Mouse (Mus musculus) kidney, embryonic 15.5 days (tissue): ENCODE measurements around the gene Tmem200a. TPM values are rescaled to one million over a fixed set of nuclear protein-coding genes. Genes with fewer than 3 reads are reported as not detected.

ENCODE experiments used
- ATAC-seq: fragments of 200-750 bp; cut with Nextera tagmentation; replicated peaks from 2 replicates; pipeline ENCODE4 v1.8.0; 2017; ENCODE audit warnings: moderate TSS enrichment; ENCODE audit not compliant: low FRiP score
- H3K27ac ChIP-seq: fragments of 300-500 bp; sonication (generic); 2 replicates; pipeline ENCODE4 v1.5.1; 2015; ENCODE audit warnings: mild to moderate bottlenecking, inconsistent platforms
- H3K27me3 ChIP-seq: fragments of 300-500 bp; sonication (generic); 2 replicates; pipeline ENCODE4 v1.6.1; 2015; ENCODE audit warnings: inconsistent platforms
- H3K36me3 ChIP-seq: fragments of 300-500 bp; sonication (generic); 2 replicates; pipeline ENCODE4 v1.6.1; 2015; ENCODE audit warnings: inconsistent platforms
- H3K4me1 ChIP-seq: fragments of 300-500 bp; sonication (generic); 2 replicates; pipeline ENCODE4 v1.6.1; 2015; ENCODE audit warnings: inconsistent platforms
- H3K4me2 ChIP-seq: fragments of 300-500 bp; sonication (generic); 2 replicates; pipeline ENCODE4 v1.6.1; 2015; ENCODE audit warnings: moderate library complexity, mild to moderate bottlenecking, inconsistent platforms
- H3K4me3 ChIP-seq: fragments of 300-500 bp; sonication (generic); replicated peaks from 2 replicates; pipeline ENCODE4 v1.5.1; 2015; ENCODE audit warnings: mild to moderate bottlenecking, inconsistent platforms
- H3K9ac ChIP-seq: fragments of 300-500 bp; sonication (generic); 2 replicates; pipeline ENCODE4 v1.6.1; 2015; ENCODE audit warnings: mild to moderate bottlenecking, inconsistent platforms
- H3K9me3 ChIP-seq: fragments of 300-500 bp; sonication (generic); replicated peaks from 2 replicates; pipeline ENCODE4 v1.6.1; 2016; ENCODE audit warnings: inconsistent platforms
- WGBS: fragments of 180-500 bp; shearing (Covaris S2); methylation state at CpG from one replicate; pipeline ENCODE4 v1.1.7; 2015; ENCODE audit warnings: mixed read lengths; 5-methylcytosine and 5-hydroxymethylcytosine counted together
- polyA plus RNA-seq: library from polyadenylated mRNA; unstranded; fragments of >200 nt; fragmentation: Nextera tagmentation; extraction: Ambion mirVana; gene quantifications from 2 replicates; pipeline ENCODE4 v1.2.1, GENCODE M21; 2015

The Tmem200a gene
- polyA plus RNA-seq, 1 experiment from 2014 or later, result 5.0 TPM

GRCm38 (mm10) chr10:25958762-25959753 lies 119.8 kb downstream of the Tmem200a start:
- Histone ChIP-seq H3K9me3 (no peaks in the 10 kb centered on the region), H3K27me3 (no peaks in the 10 kb centered on the region), H3K4me2 (no peak overlapping the region), H3K4me3 (no peak overlapping the region), H3K27ac (no peak overlapping the region), H3K4me1 (no peaks in the 10 kb centered on the region), H3K36me3 (no peaks in the 10 kb centered on the region), H3K9ac (no peak overlapping the region)
- ATAC-seq, result no peak
- WGBS, result 65% methylated on average over 3 of the region's 3 CpGs

- Histone ChIP-seq H3K9me3 (no peaks in the 10 kb centered on the region), H3K36me3 (no peaks in the 10 kb centered on the region), H3K27me3 (no peaks in the 10 kb centered on the region), H3K9ac (no peak overlapping the region), H3K4me1 (no peaks in the 10 kb centered on the region), H3K27ac (no peak overlapping the region), H3K4me3 (no peak overlapping the region), H3K4me2 (no peak overlapping the region)
- WGBS, result 72% methylated on average over 3 of the region's 3 CpGs
- ATAC-seq, result 0 out of 2 replicates have a peak, but pooled peaks have one; percentile 52
Observed at GRCm38 (mm10) chr10:25954641-25955228, 124.1 kb downstream of the Tmem200a start.

GRCm38 (mm10) chr10:25952838-25953237 lies 126.0 kb downstream of the Tmem200a start:
- no peak for ATAC-seq
- H3K4me3 ChIP-seq, result no peak overlapping the region
- no peaks in the 10 kb centered on the region for H3K4me1 ChIP-seq
- H3K9me3 ChIP-seq, result no peaks in the 10 kb centered on the region
- H3K27me3 ChIP-seq, result no peaks in the 10 kb centered on the region
- H3K27ac ChIP-seq, result no peak overlapping the region
- H3K4me2 ChIP-seq, result no peak overlapping the region
- H3K36me3 ChIP-seq, result no peaks in the 10 kb centered on the region
- no peak overlapping the region for H3K9ac ChIP-seq
- 35% methylated on average over 7 of the region's 7 CpGs for whole genome bisulfite sequencing

GRCm38 (mm10) chr10:25952150-25952549 lies 126.7 kb downstream of the Tmem200a start:
- Histone ChIP-seq H3K27me3 (no peaks in the 10 kb centered on the region), H3K27ac (no peak overlapping the region), H3K36me3 (no peaks in the 10 kb centered on the region), H3K4me1 (no peaks in the 10 kb centered on the region), H3K4me3 (no peak overlapping the region), H3K4me2 (no peak overlapping the region), H3K9ac (no peak overlapping the region), H3K9me3 (no peaks in the 10 kb centered on the region)
- ATAC-seq, result no peak
- 72% methylated on average over 6 of the region's 6 CpGs for WGBS

GRCm38 (mm10) chr10:25945866-25946265 lies 133.0 kb downstream of the Tmem200a start:
- Histone ChIP-seq H3K4me2 (no peak overlapping the region), H3K9ac (no peak overlapping the region), H3K27me3 (no peaks in the 10 kb centered on the region), H3K36me3 (no peaks in the 10 kb centered on the region), H3K4me3 (no peak overlapping the region), H3K9me3 (no peaks in the 10 kb centered on the region), H3K4me1 (no peaks in the 10 kb centered on the region), H3K27ac (no peak overlapping the region)
- WGBS, result 51% methylated on average over 2 of the region's 2 CpGs
- no peak for ATAC-seq

GRCm38 (mm10) chr10:25944641-25945040 lies 134.2 kb downstream of the Tmem200a start:
- WGBS, result 54% methylated on average over 2 of the region's 2 CpGs
- ATAC-seq, result no peak
- Histone ChIP-seq H3K9ac (no peak overlapping the region), H3K27ac (no peak overlapping the region), H3K9me3 (no peaks in the 10 kb centered on the region), H3K27me3 (no peaks in the 10 kb centered on the region), H3K4me2 (no peak overlapping the region), H3K36me3 (no peaks in the 10 kb centered on the region), H3K4me3 (no peak overlapping the region), H3K4me1 (no peaks in the 10 kb centered on the region)

GRCm38 (mm10) chr10:25931796-25932195 lies 147.1 kb downstream of the Tmem200a start:
- 84% methylated on average over 8 of the region's 8 CpGs for WGBS
- Histone ChIP-seq H3K27me3 (peaks cover 5% of the 10 kb centered on the region; the same call in 1 of the 2 replicates), H3K4me1 (peaks cover 21% of the 10 kb centered on the region), H3K4me3 (no peak overlapping the region), H3K9me3 (no peaks in the 10 kb centered on the region), H3K9ac (no peak overlapping the region), H3K4me2 (no peak overlapping the region), H3K36me3 (no peaks in the 10 kb centered on the region), H3K27ac (no peak overlapping the region)
- no peak for ATAC-seq

GRCm38 (mm10) chr10:25929401-25930150 lies 149.3 kb downstream of the Tmem200a start:
- no peaks in the 10 kb centered on the region for H3K9me3 ChIP-seq
- 38% methylated on average over 12 of the region's 12 CpGs for WGBS
- no peak overlapping the region for H3K4me3 ChIP-seq
- no peak overlapping the region for H3K27ac ChIP-seq
- peaks cover 5% of the 10 kb centered on the region; the same call in 1 of the 2 replicates for H3K27me3 ChIP-seq
- H3K4me1 ChIP-seq, result peaks cover 21% of the 10 kb centered on the region
- ATAC-seq, result 0 out of 2 replicates have a peak, but pooled peaks have one; percentile 22
- no peak overlapping the region for H3K4me2 ChIP-seq
- no peaks in the 10 kb centered on the region for H3K36me3 ChIP-seq
- H3K9ac ChIP-seq, result no peak overlapping the region

- H3K27me3 ChIP-seq, result peaks cover 5% of the 10 kb centered on the region; the same call in 1 of the 2 replicates
- H3K36me3 ChIP-seq, result no peaks in the 10 kb centered on the region
- no peaks in the 10 kb centered on the region for H3K9me3 ChIP-seq
- no peak overlapping the region for H3K4me3 ChIP-seq
- peak; percentile 62 for ATAC-seq
- no peak overlapping the region for H3K27ac ChIP-seq
- 17% methylated on average over 8 of the region's 8 CpGs for WGBS
- H3K9ac ChIP-seq, result no peak overlapping the region
- no peak overlapping the region for H3K4me2 ChIP-seq
- peaks cover 21% of the 10 kb centered on the region for H3K4me1 ChIP-seq
Observed at GRCm38 (mm10) chr10:25928861-25929368, 149.9 kb downstream of the Tmem200a start.

GRCm38 (mm10) chr10:25928448-25928786 lies 150.4 kb downstream of the Tmem200a start:
- peak; percentile 60; the same call in 1 of the 2 replicates for ATAC-seq
- no peak overlapping the region for H3K4me2 ChIP-seq
- no peaks in the 10 kb centered on the region for H3K36me3 ChIP-seq
- no peak overlapping the region for H3K9ac ChIP-seq
- peaks cover 21% of the 10 kb centered on the region for H3K4me1 ChIP-seq
- WGBS, result 15% methylated on average over 3 of the region's 3 CpGs
- no peak overlapping the region for H3K4me3 ChIP-seq
- H3K9me3 ChIP-seq, result no peaks in the 10 kb centered on the region
- peaks cover 5% of the 10 kb centered on the region; the same call in 1 of the 2 replicates for H3K27me3 ChIP-seq
- no peak overlapping the region for H3K27ac ChIP-seq

GRCm38 (mm10) chr10:25927553-25928447 lies 151.1 kb downstream of the Tmem200a start:
- 30% methylated on average over 11 of the region's 11 CpGs for WGBS
- ATAC-seq, result peak; percentile 46; the same call in 1 of the 2 replicates

More at GRCm38 (mm10) chr10:25927553-25928447, 151.1 kb downstream of the Tmem200a start:
- Histone ChIP-seq H3K4me3 (no peak overlapping the region), H3K4me2 (no peak overlapping the region), H3K9ac (no peak overlapping the region), H3K4me1 (peaks cover 21% of the 10 kb centered on the region), H3K9me3 (no peaks in the 10 kb centered on the region), H3K36me3 (no peaks in the 10 kb centered on the region), H3K27me3 (peaks cover 5% of the 10 kb centered on the region; the same call in 1 of the 2 replicates), H3K27ac (no peak overlapping the region)
